Mouse (Mus musculus) hindbrain, embryonic 10.5 days (tissue): ENCODE measurements around the gene Zfp385b. TPM values are rescaled to one million over a fixed set of nuclear protein-coding genes. Genes with fewer than 3 reads are reported as not detected.

Source experiments
- DNase-seq: peaks from one replicate; pipeline ENCODE4 v3.0.0-alpha.2; 2017; ENCODE audit warnings: low spot score
- H3K27ac ChIP-seq: fragments of 300-500 bp; sonication (generic); 2 replicates; pipeline ENCODE4 v1.5.1; 2016; ENCODE audit warnings: mild to moderate bottlenecking, moderate library complexity
- H3K27me3 ChIP-seq: fragments of 300-500 bp; sonication (generic); 2 replicates; pipeline ENCODE4 v1.6.1; 2016; ENCODE audit warnings: mild to moderate bottlenecking; ENCODE audit not compliant: poor library complexity, insufficient read depth, severe bottlenecking
- H3K36me3 ChIP-seq: fragments of 300-500 bp; sonication (generic); 2 replicates; pipeline ENCODE4 v1.6.1; 2016; ENCODE audit warnings: mild to moderate bottlenecking, moderate library complexity
- H3K4me1 ChIP-seq: fragments of 300-500 bp; sonication (generic); replicated peaks from 2 replicates; pipeline ENCODE4 v1.6.1; 2016; ENCODE audit warnings: mild to moderate bottlenecking
- H3K4me3 ChIP-seq: fragments of 300-500 bp; sonication (generic); 2 replicates; pipeline ENCODE4 v1.5.1; 2016; ENCODE audit warnings: mild to moderate bottlenecking, moderate library complexity
- H3K9me3 ChIP-seq: fragments of 300-500 bp; sonication (generic); 2 replicates; pipeline ENCODE4 v1.6.1; 2016; ENCODE audit warnings: mild to moderate bottlenecking, moderate library complexity
- WGBS: fragments of 180-500 bp; shearing (Covaris S2); methylation state at CpG from one replicate; pipeline ENCODE4 v1.1.7; 2016; 5-methylcytosine and 5-hydroxymethylcytosine counted together
- polyA plus RNA-seq: library from polyadenylated mRNA; unstranded; fragments of >200 nt; fragmentation: Nextera tagmentation; extraction: Ambion mirVana; gene quantifications from 2 replicates; pipeline ENCODE4 v1.2.1, GENCODE M21; 2016

Zfp385b gene
- polyA plus RNA-seq, 1 experiment from 2014 or later, result 1.1 TPM

- no peak for DNase-seq
- no peak overlapping the region for H3K27ac ChIP-seq
- no peak overlapping the region for H3K4me3 ChIP-seq
- WGBS, result 56% methylated on average over 4 of the region's 4 CpGs
- no peaks in the 10 kb centered on the region for H3K9me3 ChIP-seq
- H3K27me3 ChIP-seq, result no peaks in the 10 kb centered on the region
- no peaks in the 10 kb centered on the region for H3K36me3 ChIP-seq
- peaks cover 18% of the 10 kb centered on the region for H3K4me1 ChIP-seq
Measured at GRCm38 (mm10) chr2:77514476-77514875, 305.0 kb downstream of the Zfp385b start.

GRCm38 (mm10) chr2:77508731-77509130, 310.7 kb downstream of the Zfp385b start:
- Histone ChIP-seq H3K4me1 (peaks cover 8% of the 10 kb centered on the region), H3K9me3 (no peaks in the 10 kb centered on the region), H3K27ac (no peak overlapping the region), H3K27me3 (no peaks in the 10 kb centered on the region), H3K36me3 (no peaks in the 10 kb centered on the region), H3K4me3 (no peak overlapping the region)
- no peak for DNase-seq
- WGBS, result 75% methylated on average over 6 of the region's 6 CpGs

- Histone ChIP-seq H3K4me3 (peak overlapping the region; percentile 45), H3K9me3 (no peaks in the 10 kb centered on the region), H3K4me1 (peaks cover 8% of the 10 kb centered on the region), H3K27me3 (no peaks in the 10 kb centered on the region), H3K36me3 (no peaks in the 10 kb centered on the region), H3K27ac (no peak overlapping the region)
- WGBS, result 8% methylated on average over 7 of the region's 7 CpGs
- no peak for DNase-seq
Measured at GRCm38 (mm10) chr2:77506308-77506707, 313.1 kb downstream of the Zfp385b start.

- H3K27me3 ChIP-seq, result no peaks in the 10 kb centered on the region
- H3K9me3 ChIP-seq, result no peaks in the 10 kb centered on the region
- H3K4me1 ChIP-seq, result peaks cover 8% of the 10 kb centered on the region
- no peaks in the 10 kb centered on the region for H3K36me3 ChIP-seq
- no peak overlapping the region for H3K4me3 ChIP-seq
- 94% methylated on average over 1 of the region's 1 CpGs for WGBS
- no peak overlapping the region for H3K27ac ChIP-seq
- DNase-seq, result no peak
Measured at GRCm38 (mm10) chr2:77505614-77506013, 313.8 kb downstream of the Zfp385b start.

GRCm38 (mm10) chr2:77503674-77504351, 315.6 kb downstream of the Zfp385b start:
- WGBS, result 88% methylated on average over 6 of the region's 6 CpGs
- H3K36me3 ChIP-seq, result no peaks in the 10 kb centered on the region
- H3K27ac ChIP-seq, result no peak overlapping the region
- no peaks in the 10 kb centered on the region for H3K9me3 ChIP-seq
- H3K27me3 ChIP-seq, result no peaks in the 10 kb centered on the region
- no peak for DNase-seq
- no peak overlapping the region for H3K4me3 ChIP-seq
- peaks cover 8% of the 10 kb centered on the region for H3K4me1 ChIP-seq

- Histone ChIP-seq H3K36me3 (no peaks in the 10 kb centered on the region), H3K4me3 (no peak overlapping the region), H3K9me3 (no peaks in the 10 kb centered on the region), H3K27me3 (no peaks in the 10 kb centered on the region), H3K4me1 (peaks cover 8% of the 10 kb centered on the region), H3K27ac (no peak overlapping the region)
- WGBS, result 90% methylated on average over 8 of the region's 8 CpGs
- no peak for DNase-seq
Measured at GRCm38 (mm10) chr2:77503217-77503616, 316.2 kb downstream of the Zfp385b start.

- Histone ChIP-seq H3K36me3 (no peaks in the 10 kb centered on the region), H3K4me1 (peaks cover 8% of the 10 kb centered on the region), H3K4me3 (no peak overlapping the region), H3K27ac (no peak overlapping the region), H3K9me3 (no peaks in the 10 kb centered on the region), H3K27me3 (no peaks in the 10 kb centered on the region)
- WGBS, result 92% methylated on average over 8 of the region's 8 CpGs
- no peak for DNase-seq
Measured at GRCm38 (mm10) chr2:77502458-77502857, 317.0 kb downstream of the Zfp385b start.

- H3K4me1 ChIP-seq, result no peaks in the 10 kb centered on the region
- no peaks in the 10 kb centered on the region for H3K9me3 ChIP-seq
- H3K27me3 ChIP-seq, result no peaks in the 10 kb centered on the region
- 65% methylated on average over 6 of the region's 6 CpGs for WGBS
- no peak overlapping the region for H3K27ac ChIP-seq
- no peak for DNase-seq
- no peak overlapping the region for H3K4me3 ChIP-seq
- no peaks in the 10 kb centered on the region for H3K36me3 ChIP-seq
Measured at GRCm38 (mm10) chr2:77500480-77500879, 319.0 kb downstream of the Zfp385b start.

- 88% methylated on average over 4 of the region's 4 CpGs for WGBS
- no peaks in the 10 kb centered on the region for H3K36me3 ChIP-seq
- no peaks in the 10 kb centered on the region for H3K4me1 ChIP-seq
- H3K4me3 ChIP-seq, result no peak overlapping the region
- no peaks in the 10 kb centered on the region for H3K27me3 ChIP-seq
- no peak for DNase-seq
- H3K27ac ChIP-seq, result no peak overlapping the region
- H3K9me3 ChIP-seq, result no peaks in the 10 kb centered on the region
Measured at GRCm38 (mm10) chr2:77498379-77498778, 321.1 kb downstream of the Zfp385b start.

GRCm38 (mm10) chr2:77497942-77498341, 321.5 kb downstream of the Zfp385b start:
- WGBS, result 93% methylated on average over 6 of the region's 6 CpGs
- DNase-seq, result no peak
- Histone ChIP-seq H3K27me3 (no peaks in the 10 kb centered on the region), H3K9me3 (no peaks in the 10 kb centered on the region), H3K36me3 (no peaks in the 10 kb centered on the region), H3K27ac (no peak overlapping the region), H3K4me3 (no peak overlapping the region), H3K4me1 (no peaks in the 10 kb centered on the region)

- DNase-seq, result no peak
- H3K27ac ChIP-seq, result no peak overlapping the region
- WGBS, result 88% methylated on average over 7 of the region's 7 CpGs
- H3K9me3 ChIP-seq, result no peaks in the 10 kb centered on the region
- H3K4me1 ChIP-seq, result no peaks in the 10 kb centered on the region
- H3K36me3 ChIP-seq, result no peaks in the 10 kb centered on the region
- no peaks in the 10 kb centered on the region for H3K27me3 ChIP-seq
- H3K4me3 ChIP-seq, result no peak overlapping the region
Measured at GRCm38 (mm10) chr2:77496071-77496470, 323.4 kb downstream of the Zfp385b start.

GRCm38 (mm10) chr2:77495344-77495743, 324.1 kb downstream of the Zfp385b start:
- H3K36me3 ChIP-seq, result no peaks in the 10 kb centered on the region
- no peaks in the 10 kb centered on the region for H3K4me1 ChIP-seq
- no peaks in the 10 kb centered on the region for H3K27me3 ChIP-seq
- H3K4me3 ChIP-seq, result no peak overlapping the region
- no peak for DNase-seq
- H3K9me3 ChIP-seq, result no peaks in the 10 kb centered on the region
- whole genome bisulfite sequencing, result 87% methylated on average over 4 of the region's 4 CpGs
- no peak overlapping the region for H3K27ac ChIP-seq

GRCm38 (mm10) chr2:77493695-77494094, 325.7 kb downstream of the Zfp385b start:
- WGBS, result 92% methylated on average over 8 of the region's 8 CpGs
- no peaks in the 10 kb centered on the region for H3K36me3 ChIP-seq
- H3K27me3 ChIP-seq, result no peaks in the 10 kb centered on the region
- H3K27ac ChIP-seq, result no peak overlapping the region
- no peak overlapping the region for H3K4me3 ChIP-seq
- 0 out of 2 replicates have a peak, but pooled peaks cover 4% of the 10 kb centered on the region for H3K4me1 ChIP-seq
- DNase-seq, result no peak
- no peaks in the 10 kb centered on the region for H3K9me3 ChIP-seq

- Histone ChIP-seq H3K4me3 (no peak overlapping the region), H3K9me3 (no peaks in the 10 kb centered on the region), H3K27ac (no peak overlapping the region), H3K4me1 (0 out of 2 replicates have a peak, but pooled peaks cover 4% of the 10 kb centered on the region), H3K27me3 (no peaks in the 10 kb centered on the region), H3K36me3 (no peaks in the 10 kb centered on the region)
- 92% methylated on average over 8 of the region's 8 CpGs for WGBS
- no peak for DNase-seq
Measured at GRCm38 (mm10) chr2:77487151-77487550, 332.3 kb downstream of the Zfp385b start.
